Mouse (Mus musculus) urinary bladder, postnatal 10 days (tissue): ENCODE measurements at regions not wholly inside any gene's neighbourhood (a gene's known extent, or its start where the extent isn't known, plus 50 kb on each side); places are given as distances from the start of the nearest gene placed in this dataset.
A peak's percentile ranks its signal among the peaks of the same experiment; 100 is the strongest.

Source experiments
- DNase-seq: peaks from one replicate; pipeline ENCODE4 v3.0.0; 2022; ENCODE audit warnings: low spot score

DNA sequence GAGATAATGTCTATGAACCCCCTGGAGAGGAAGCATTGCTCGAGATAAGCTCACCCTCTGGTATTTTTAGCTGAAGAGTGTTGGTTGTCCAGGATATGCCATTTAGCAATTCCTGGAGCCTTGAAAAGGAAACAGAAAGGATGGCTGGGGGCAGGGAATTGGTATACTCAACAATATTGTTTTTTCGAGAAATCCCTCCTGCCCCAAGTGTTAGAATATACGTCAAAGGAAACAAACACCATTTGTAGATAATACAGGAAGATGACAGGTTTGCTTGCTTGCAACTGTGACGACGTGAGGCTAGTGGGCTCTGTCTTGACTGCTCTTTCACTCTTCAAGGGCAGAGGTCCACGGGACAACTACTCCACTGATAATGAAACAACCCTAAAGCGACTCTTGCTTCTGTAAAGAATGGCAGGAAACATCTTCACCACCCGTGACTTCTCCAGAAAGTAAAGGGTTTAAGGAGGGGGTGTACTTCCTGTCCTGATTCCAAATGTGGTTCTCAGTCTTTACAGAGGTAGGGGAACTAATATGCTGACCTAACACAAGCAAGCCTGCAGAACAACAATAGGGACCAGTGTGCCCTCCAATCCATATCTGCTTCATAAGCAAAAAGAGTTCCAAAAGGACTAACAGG is 270.3 kb downstream of the Ets1 start:
- no peak for DNase-seq

DNA sequence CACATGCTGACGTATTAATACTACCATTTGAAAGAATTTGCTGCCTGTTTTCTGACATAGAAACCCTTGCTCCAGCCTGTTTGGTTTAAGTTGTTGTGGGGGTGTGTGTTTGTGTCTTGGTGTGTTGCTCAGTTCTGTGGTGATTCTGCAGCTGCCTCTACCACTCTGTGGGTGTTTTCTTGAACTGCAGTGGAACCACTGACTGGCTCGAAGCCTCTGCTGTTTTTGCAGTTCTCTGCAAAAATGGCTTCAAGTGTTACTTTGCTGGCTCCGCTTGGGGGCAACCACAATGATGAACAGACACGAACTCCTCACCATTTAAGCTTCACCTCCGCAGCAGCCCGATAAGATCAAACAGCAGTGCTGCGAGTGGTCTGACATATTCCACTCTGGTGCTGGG is 274.6 kb downstream of the Ets1 start:
- no peak for DNase-seq

DNA sequence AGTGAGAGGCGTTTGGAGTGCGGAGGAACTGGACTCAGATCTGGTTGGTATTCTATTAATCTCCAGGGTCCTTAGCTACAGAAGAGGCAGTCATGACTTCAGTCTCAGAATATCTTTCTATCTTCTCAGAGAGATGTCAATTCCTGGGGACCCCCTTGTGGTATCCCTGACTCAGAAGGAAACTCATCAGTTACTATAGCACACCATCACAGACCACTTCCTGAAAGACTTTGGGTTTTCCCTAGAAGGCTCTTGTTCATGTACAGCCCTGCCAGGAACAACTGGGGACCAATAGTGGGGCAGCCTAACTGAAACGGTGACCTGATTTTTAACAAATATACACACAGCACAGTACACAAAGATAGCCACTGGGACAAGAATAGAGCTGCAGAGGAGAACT is 279.6 kb downstream of the Ets1 start:
- no peak for DNase-seq

- DNase-seq = no peak
These were observed 280.7 kb downstream of the Ets1 start for GRCm38 (mm10) chr9:32916731-32917130.

DNA sequence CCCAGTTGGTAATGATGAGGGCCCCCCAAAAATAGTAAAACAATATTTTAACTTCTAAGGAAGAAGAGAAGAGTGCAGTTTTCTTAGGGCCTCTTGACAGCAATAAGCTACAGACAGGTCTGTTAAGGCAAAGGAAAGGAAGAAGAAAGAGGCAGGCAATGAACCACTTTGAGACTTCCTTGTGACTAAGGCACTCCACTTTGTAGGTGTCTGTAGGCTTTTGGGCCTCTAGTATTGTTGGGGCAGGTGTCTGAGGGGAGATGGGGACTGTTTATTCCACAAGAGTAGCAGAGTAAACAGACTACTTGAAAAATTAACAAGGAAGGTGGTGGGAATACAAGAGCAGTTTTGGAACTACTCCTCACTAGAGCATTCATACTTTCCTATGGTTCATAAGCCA is 287.9 kb downstream of the Ets1 start:
- DNase-seq = no peak

- DNase-seq = no peak
These were observed 288.4 kb downstream of the Ets1 start for GRCm38 (mm10) chr9:32924333-32924886.

DNA sequence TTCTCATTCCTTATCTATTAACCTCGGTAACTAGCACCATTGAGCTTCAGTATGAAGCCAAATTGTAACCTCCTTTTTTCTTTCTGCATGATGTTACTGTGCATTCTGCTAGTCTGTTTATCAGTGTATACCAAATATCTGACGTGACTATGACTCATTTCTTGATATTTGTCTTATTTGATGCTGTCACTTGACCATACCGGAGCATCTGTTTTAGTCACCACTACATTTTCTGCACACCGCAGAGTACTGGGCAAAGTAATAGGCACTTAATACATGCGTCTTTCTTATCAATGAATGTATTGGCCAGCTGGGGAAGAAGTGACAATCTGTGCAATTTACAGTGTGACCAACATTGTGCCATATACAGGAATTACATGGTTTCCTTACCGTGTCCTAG is 289.0 kb downstream of the Ets1 start:
- no peak for DNase-seq

- DNase-seq = no peak
These were observed 289.9 kb downstream of the Ets1 start for GRCm38 (mm10) chr9:32925720-32926595.

GRCm38 (mm10) chr9:32927656-32928055 is 291.6 kb downstream of the Ets1 start:
- DNase-seq = no peak

- DNase-seq = no peak
These were observed 292.4 kb downstream of the Ets1 start for GRCm38 (mm10) chr9:32928289-32929000.

- no peak for DNase-seq
These were observed 293.3 kb downstream of the Ets1 start for GRCm38 (mm10) chr9:32929331-32929730.

DNA sequence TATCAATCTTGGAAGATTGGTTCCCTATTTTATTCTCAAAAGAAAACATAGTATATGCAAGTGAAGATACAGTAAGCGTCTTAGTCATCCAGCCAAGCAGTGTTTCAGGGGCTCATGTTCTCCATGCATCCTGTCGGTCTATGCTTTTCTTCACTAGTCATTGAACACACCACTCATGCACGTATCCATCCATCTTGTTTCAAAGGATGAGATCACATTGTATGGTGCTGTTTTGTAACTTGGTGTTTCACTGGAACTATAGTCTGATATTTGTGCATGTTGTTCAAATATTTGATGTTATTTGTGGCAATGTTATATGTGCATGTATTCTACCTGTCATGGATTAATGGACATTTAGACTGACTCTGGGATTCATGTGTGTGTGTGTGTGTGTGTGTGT is 293.8 kb downstream of the Ets1 start:
- no peak for DNase-seq

- DNase-seq = no peak
These were observed 295.4 kb downstream of the Ets1 start for GRCm38 (mm10) chr9:32931266-32932005.

GRCm38 (mm10) chr9:32933237-32934071 is 297.4 kb downstream of the Ets1 start:
- no peak for DNase-seq

- no peak for DNase-seq
These were observed 298.4 kb downstream of the Ets1 start for GRCm38 (mm10) chr9:32934436-32934835.

GRCm38 (mm10) chr9:32936462-32936861 is 300.4 kb downstream of the Ets1 start:
- no peak for DNase-seq

GRCm38 (mm10) chr9:32937391-32937790 is 301.4 kb downstream of the Ets1 start:
- DNase-seq = no peak

- no peak for DNase-seq
These were observed 302.8 kb downstream of the Ets1 start for GRCm38 (mm10) chr9:32938857-32939256.

GRCm38 (mm10) chr9:32939626-32940025 is 303.6 kb downstream of the Ets1 start:
- no peak for DNase-seq

DNA sequence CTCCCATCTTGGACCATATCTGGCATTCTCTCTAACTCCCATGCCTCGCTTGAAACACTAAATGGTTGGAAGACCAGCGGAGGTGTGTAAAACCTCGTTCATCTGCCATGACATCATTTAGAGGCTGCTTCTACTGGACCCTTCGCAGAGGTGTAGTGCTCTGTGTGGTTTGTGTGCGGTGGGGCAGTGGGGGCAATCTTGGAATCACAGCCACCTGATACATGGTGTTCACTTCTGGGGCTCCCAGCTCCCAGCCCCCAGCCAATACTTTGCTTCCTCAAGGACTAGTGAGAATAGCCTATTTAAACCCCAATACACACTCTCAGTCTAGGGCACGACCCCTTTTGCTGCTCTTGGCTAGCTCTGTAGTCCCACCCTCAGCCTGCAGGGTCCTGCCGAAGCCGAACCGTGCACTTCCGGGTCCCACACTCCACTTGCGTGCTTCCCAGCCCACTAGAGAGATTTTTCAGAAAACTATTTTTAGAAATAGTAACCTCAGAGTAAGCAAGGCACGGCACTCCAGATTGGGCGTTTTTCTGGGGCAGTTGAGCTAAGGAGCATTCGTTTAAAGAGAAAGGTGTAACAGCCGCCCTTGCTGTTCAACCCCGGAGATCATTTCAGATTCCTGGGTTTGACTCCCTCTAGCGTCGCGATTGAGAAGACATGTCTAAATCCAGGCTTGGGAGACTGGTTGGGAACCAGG is 304.2 kb downstream of the Ets1 start:
- DNase-seq = peak; percentile 20
